Mouse (Mus musculus) heart, adult 2 months (tissue): ENCODE results near the gene Acot4. TPM values are rescaled to one million over a fixed set of nuclear protein-coding genes. Genes with fewer than 3 reads are reported as not detected.
"Not testable (repeated sequence)": the region's sequence is repeated elsewhere in the genome, so short reads cannot be mapped to it uniquely, and the experiment has no call there.

Source experiments
- DNase-seq, 2 experiments: peaks; one replicate each; pipeline ENCODE4 v3.0.0; 2021
- H3K27ac ChIP-seq: fragments of 200-600 bp; 2 replicates; pipeline ENCODE4 v1.8.1; 2022
- H3K27me3 ChIP-seq: fragments of 200-500 bp; 2 replicates; pipeline ENCODE4 v1.6.1; 2012; ENCODE audit warnings: mild to moderate bottlenecking, low read length, inconsistent platforms, mixed read lengths; ENCODE audit not compliant: control insufficient read depth, insufficient read depth
- H3K36me3 ChIP-seq: fragments of 200-500 bp; 2 replicates; pipeline ENCODE4 v1.6.1; 2012; ENCODE audit warnings: low read length, inconsistent platforms; ENCODE audit not compliant: control insufficient read depth, insufficient read depth
- H3K4me1 ChIP-seq: fragments of 200-500 bp; 2 replicates; pipeline ENCODE4 v1.6.1; 2011; ENCODE audit warnings: low read length; ENCODE audit not compliant: control insufficient read depth, insufficient read depth
- H3K4me3 ChIP-seq: fragments of 200-600 bp; 2 replicates; pipeline ENCODE4 v1.8.1; 2022
- H3K79me2 ChIP-seq: fragments of 200-500 bp; replicated peaks from 2 replicates; pipeline ENCODE4 v1.6.1; 2012; ENCODE audit warnings: mild to moderate bottlenecking, inconsistent platforms, low read length, moderate library complexity, mixed read lengths; ENCODE audit not compliant: control insufficient read depth, insufficient read depth
- H3K9ac ChIP-seq: fragments of 200-500 bp; 2 replicates; pipeline ENCODE4 v1.6.1; 2012; ENCODE audit warnings: low read depth, mild to moderate bottlenecking, control low read depth, inconsistent platforms, low read length, mixed read lengths
- CTCF ChIP-seq: fragments of 200-600 bp; IDR thresholded peaks from 2 replicates; pipeline ENCODE4 v1.8.1; 2022; ENCODE audit warnings: antibody characterized with exemption, mild to moderate bottlenecking, moderate library complexity
- EP300 ChIP-seq: fragments of 200-500 bp; IDR thresholded peaks from 2 replicates; pipeline ENCODE4 v1.6.1; 2011; ENCODE audit warnings: low read depth, low read length, control low read depth; ENCODE audit not compliant: insufficient read depth
- POLR2A ChIP-seq: fragments of 200-500 bp; IDR thresholded peaks from 2 replicates; pipeline ENCODE4 v1.6.1; 2011; ENCODE audit warnings: mild to moderate bottlenecking, low read depth, low read length, control low read depth; ENCODE audit not compliant: insufficient read depth
- WGBS: fragments of 180-500 bp; shearing (Covaris S2); methylation state at CpG from one replicate; pipeline ENCODE4 v1.1.7; 2018; 5-methylcytosine and 5-hydroxymethylcytosine counted together
- intact Hi-C: fragments of 180-260 bp; cut with DNase I; formaldehyde crosslinking; loops from one replicate; pipeline ENCODE4 v1.15.1; 2025
- long read RNA-seq: library from polyadenylated mRNA; stranded (forward); transcript quantifications from one replicate; pipeline ENCODE4 v2.0.0, GENCODE M21; 2021
- polyA plus RNA-seq: library from polyadenylated mRNA; depleted of rRNA; stranded (reverse); fragments of >200 nt; gene quantifications from 2 replicates; pipeline ENCODE4 v1.2.3, GENCODE M21; 2012; rRNA removed
- total RNA-seq, 2 experiments: library from RNA; stranded (reverse); gene quantifications; 2 replicates each; pipeline ENCODE4 v1.2.3; 2021

The Acot4 gene
- 1 to 10 TPM in 1 of 2 experiments, under 1 TPM in 1; 0.91 to 1.3 TPM for total RNA-seq
- polyA plus RNA-seq, result 0.53 and 0.61 TPM in 2 replicates
- long read RNA-seq, full-length matches to known transcripts, result 1 of 1 reads
- long read RNA-seq, partial matches to known transcripts, result 0 of 1 reads
- long read RNA-seq, other reads (novel, unspliced or antisense), result 0 of 1 reads

DNA sequence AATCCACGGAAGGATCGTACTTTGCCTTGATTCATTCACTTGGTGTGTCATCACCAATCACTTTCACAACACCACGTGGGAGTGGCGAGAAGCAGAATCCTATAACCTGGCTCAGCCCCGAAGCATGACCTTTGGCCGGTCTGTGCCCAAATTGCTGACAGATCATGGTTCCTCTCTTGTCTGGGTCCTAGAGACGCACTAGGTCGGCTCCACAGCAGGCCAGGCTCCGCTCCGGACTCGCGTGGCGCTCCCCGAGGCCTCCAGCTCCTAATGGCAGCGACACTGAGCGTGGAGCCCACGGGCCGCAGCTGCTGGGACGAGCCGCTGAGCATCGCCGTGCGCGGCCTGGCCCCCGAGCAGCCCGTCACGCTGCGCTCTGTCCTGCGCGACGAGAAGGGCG, at the start of gene Acot4:
Gene Acot4 (plus strand): TSS at position 139 of the 400 bp plus-strand sequence.
- peak within 1 kb of the TSS; percentile 52 for H3K4me3 ChIP-seq
- H3K36me3 ChIP-seq, H3K4me1 ChIP-seq, H3K79me2 ChIP-seq, H3K27ac ChIP-seq, H3K27me3 ChIP-seq: not testable (repeated sequence)
- DNase-seq, result peak in 1 of 2 experiments; percentile 33
- H3K9ac ChIP-seq, result peak within 1 kb of the TSS; percentile 51
- intact Hi-C loops, result loop anchor here (10.0 kb wide), 1 partner anchor 323 kb away; no protein-coding TSS in a partner anchor
- WGBS, result 9% methylated on average over 32 of the region's 32 CpGs

DNA sequence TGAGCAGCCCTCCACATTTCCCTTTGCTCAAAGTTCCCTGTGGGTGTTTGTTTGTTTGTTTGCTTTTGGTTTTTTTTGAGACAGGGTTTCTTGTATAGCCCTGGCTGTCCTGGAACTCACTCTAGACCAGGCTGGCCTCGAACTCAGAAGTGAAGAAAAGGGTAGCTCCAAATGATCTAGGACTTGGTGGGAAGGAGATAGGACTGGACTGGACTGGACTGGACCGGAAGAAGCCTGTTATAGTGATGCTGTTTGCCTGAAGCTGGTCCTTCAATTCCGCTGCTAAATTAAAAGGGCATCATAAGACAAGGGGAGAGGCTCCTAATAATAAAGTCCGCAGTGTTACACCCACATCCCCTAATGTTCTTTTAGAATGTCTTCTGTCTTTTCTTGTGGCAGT, 49.7 kb upstream of the Acot4 start:
- intact Hi-C loops, result loop anchor here (2.0 to 5.0 kb wide), 3 partner anchors 20 to 44 kb away; partner anchors contain the start of gene Acot1
- no peaks in the 10 kb centered on the region for H3K27me3 ChIP-seq
- whole genome bisulfite sequencing, result 39% methylated on average over 4 of the region's 4 CpGs

DNA sequence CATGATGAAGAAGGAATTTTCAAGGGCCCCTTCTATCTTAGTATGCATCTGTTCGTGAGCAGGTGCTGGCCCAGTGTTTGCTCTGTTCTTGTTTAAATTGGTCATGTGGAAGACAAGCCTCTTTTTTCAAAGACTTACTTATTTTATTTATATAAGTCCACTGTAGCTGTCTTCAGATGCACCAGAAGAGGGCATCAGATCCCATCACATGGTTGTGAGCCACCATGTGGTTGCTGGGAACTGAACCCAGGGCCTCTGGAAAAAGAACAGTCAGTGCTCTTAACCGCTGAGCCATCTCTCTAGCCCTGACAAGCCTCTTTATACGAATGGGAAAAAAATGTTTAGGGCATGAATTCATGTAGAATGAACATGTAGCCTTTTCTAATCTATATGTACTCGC, 48.8 kb upstream of the Acot4 start:
- no peaks in the 10 kb centered on the region for H3K27me3 ChIP-seq
- peaks cover 4% of the 10 kb centered on the region for H3K4me1 ChIP-seq
- peak overlapping the region; percentile 66; the same call in 1 of the 2 replicates for H3K4me3 ChIP-seq
- DNase-seq, result no peak
- WGBS, result 95% methylated on average over 4 of the region's 4 CpGs
- no peaks in the 10 kb centered on the region for H3K79me2 ChIP-seq
- intact Hi-C loops, result loop anchor here (2.0 to 5.0 kb wide), 3 partner anchors 19 to 43 kb away; partner anchors contain the start of gene Acot1
- no peak overlapping the region for H3K9ac ChIP-seq
- H3K27ac ChIP-seq, result no peak overlapping the region; the same call in 1 of the 2 replicates
- H3K36me3 ChIP-seq, result no peaks in the 10 kb centered on the region; the same call in 1 of the 2 replicates
- peak; percentile 36 for TF ChIP-seq CTCF
- no peak for TF ChIP-seq POLR2A

More for the DNA sequence above, 49.7 kb upstream of the Acot4 start:
- Histone ChIP-seq H3K4me3 (peak overlapping the region; percentile 66), H3K36me3 (no peaks in the 10 kb centered on the region; the same call in 1 of the 2 replicates), H3K4me1 (peaks cover 4% of the 10 kb centered on the region), H3K9ac (peak overlapping the region; percentile 96), H3K79me2 (no peaks in the 10 kb centered on the region), H3K27ac (peak overlapping the region; percentile 99)
- DNase-seq, result no peak
- TF ChIP-seq CTCF (no peak), POLR2A (no peak), EP300 (no peak)

DNA sequence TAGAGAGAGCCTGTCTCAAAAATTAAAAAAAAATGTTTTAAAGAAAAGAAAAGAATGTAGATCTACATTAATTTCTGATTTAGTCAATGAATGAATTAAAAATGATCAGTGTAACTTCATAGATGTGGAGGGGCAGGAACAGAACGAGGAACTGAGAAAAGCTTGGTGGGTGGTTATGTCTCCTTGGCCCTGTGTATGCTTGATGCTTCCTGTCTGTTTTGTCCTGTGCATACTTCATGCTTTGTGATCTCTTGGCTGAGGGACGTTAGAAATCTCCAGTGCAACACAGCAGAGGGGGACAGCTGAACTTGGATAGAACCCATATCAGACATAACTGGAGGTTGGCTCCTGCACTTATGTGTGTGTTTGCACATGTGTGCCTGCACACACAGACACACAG, 41.0 kb upstream of the Acot4 start:
- WGBS, result 43% methylated on average over 2 of the region's 2 CpGs
- intact Hi-C loops, result no loop called here

DNA sequence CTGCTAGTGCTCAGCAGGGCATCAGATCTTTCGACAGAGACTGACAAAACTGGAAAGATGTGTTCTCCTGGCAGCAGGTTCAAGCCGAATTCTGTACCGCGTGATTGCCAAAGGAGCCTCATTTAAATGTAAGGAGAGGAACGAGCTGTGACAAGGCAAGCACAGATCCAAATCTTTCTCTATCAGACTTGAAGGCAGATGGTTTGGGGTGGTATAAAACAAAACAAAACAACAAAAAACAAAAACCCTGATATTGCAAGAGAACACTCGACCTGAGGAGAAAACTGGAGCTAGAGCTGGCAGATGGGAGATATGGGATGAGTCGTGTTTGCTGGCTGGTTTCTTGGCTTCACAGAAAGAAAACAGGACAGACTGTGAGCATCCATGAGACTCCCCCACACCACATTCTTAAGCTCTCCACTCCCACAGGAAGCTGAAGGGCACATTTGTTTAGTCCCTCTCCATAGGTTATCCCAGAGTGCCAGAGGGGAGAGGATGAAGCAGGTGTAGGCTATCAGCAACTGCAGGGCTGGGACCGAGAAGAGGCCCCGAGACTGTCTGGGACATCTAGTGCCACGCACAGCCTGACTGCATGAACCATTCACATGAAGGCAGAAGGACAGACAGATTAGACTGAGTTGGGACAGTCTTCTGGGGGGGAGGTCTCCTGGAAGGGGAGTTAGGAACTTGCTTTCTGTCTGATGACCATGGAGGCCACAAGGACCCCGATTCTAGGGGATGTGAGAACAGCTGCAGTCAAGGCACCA, 39.7 kb upstream of the Acot4 start:
- intact Hi-C loops, result no loop called here
- H3K79me2 ChIP-seq, result no peaks in the 10 kb centered on the region
- no peak overlapping the region for H3K9ac ChIP-seq
- no peaks in the 10 kb centered on the region for H3K36me3 ChIP-seq
- no peak for DNase-seq
- no peak overlapping the region for H3K4me3 ChIP-seq
- no peaks in the 10 kb centered on the region for H3K27me3 ChIP-seq
- TF ChIP-seq EP300 (no peak), CTCF (no peak), POLR2A (no peak)
- H3K4me1 ChIP-seq, result peaks cover 4% of the 10 kb centered on the region
- 46% methylated on average over 11 of the region's 11 CpGs for WGBS
- no peak overlapping the region; the same call in 1 of the 2 replicates for H3K27ac ChIP-seq

More for the DNA sequence above, 41.0 kb upstream of the Acot4 start:
- TF ChIP-seq POLR2A (no peak), CTCF (no peak), EP300 (no peak)
- Histone ChIP-seq H3K27me3 (no peaks in the 10 kb centered on the region), H3K27ac (no peak overlapping the region), H3K36me3 (no peaks in the 10 kb centered on the region; the same call in 1 of the 2 replicates), H3K4me3 (no peak overlapping the region), H3K9ac (no peak overlapping the region), H3K4me1 (peaks cover 4% of the 10 kb centered on the region), H3K79me2 (no peaks in the 10 kb centered on the region)
- no peak for DNase-seq

DNA sequence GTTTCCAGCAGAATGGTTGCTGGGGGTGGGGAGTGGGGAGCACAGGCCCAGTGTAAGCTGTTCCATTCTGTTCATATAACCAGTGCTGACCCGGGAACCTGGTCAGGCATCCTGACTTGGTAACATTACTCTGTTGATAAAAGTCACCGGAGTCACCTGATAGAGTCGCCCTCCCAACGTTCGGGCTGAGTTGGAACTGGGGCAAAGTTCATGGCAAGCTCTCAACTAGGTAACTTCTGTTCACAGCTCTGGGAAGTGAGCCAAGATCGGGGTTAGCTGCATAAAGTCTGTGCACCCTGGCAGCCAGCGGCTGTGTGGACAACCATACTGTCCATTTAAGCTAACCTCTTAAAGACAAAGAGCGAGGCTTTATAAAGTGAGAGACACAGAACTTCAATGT, 38.9 kb upstream of the Acot4 start:
- H3K27me3 ChIP-seq, H3K36me3 ChIP-seq, H3K9ac ChIP-seq, intact Hi-C loops, H3K4me3 ChIP-seq, H3K79me2 ChIP-seq, H3K4me1 ChIP-seq: not testable (repeated sequence)
- peak; percentile 56 to 77 for DNase-seq
- TF ChIP-seq EP300, result 0 out of 2 replicates have a peak, but pooled peaks have one; percentile 53
- peak overlapping the region; percentile 45; the same call in 1 of the 2 replicates for H3K27ac ChIP-seq
- 15% methylated on average over 8 of the region's 8 CpGs for WGBS
